Mouse (Mus musculus): ENCODE data around the gene Nf2. TPM values are rescaled to one million over a fixed set of nuclear protein-coding genes. Genes with fewer than 3 reads are reported as not detected.

The Nf2 gene
- total RNA-seq, 2 experiments from 2014 or later = 17.4 to 48.1 TPM

DNA sequence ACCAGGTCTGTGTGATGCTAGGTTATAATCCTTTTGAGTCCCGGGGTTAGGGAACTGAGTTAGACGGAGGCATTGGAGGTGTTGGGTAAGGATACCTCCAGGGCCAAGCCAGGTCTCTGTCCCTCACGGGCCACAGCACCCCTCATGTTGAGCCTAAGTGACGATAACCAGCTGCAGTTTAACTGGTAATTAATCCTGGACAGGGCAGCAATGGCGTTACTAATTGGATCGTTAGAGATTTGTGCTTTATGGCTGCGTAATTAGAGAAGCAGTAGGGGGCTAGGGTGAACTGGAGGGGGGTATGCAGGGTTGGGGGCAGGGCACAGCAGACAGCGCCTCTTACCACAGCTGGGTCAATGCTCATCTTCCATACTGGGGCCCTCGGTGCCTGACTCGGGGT lies 96.5 kb downstream of the Nf2 start:
- ATAC-seq (replicated peaks; ENCODE audit: poor library complexity) = no peak

GRCm38 (mm10) chr11:4750263-4750662 lies 99.1 kb downstream of the Nf2 start:
- ATAC-seq (replicated peaks; ENCODE audit: poor library complexity) = peak; percentile 87

DNA sequence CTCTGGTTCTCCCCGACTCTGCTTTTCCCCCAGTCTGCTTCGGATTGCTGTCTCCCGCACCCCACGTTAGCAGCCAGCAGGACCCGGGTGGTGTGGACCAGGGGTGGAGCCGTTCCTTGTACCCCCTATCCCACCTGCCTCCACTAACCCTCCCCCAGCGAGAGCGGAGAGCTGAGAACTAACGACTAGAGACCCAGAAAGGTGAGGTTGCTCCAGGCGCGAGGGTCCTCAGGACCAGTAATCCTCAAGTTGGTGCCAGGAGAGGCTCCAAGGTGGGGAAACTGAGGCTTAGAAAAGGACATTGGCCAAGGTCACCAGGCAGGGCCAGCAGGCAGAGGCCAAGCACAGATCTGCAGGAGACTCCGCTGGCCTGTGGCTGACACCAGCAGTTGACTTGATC lies 102.1 kb downstream of the Nf2 start:
- ATAC-seq (replicated peaks; ENCODE audit: poor library complexity) = no peak

DNA sequence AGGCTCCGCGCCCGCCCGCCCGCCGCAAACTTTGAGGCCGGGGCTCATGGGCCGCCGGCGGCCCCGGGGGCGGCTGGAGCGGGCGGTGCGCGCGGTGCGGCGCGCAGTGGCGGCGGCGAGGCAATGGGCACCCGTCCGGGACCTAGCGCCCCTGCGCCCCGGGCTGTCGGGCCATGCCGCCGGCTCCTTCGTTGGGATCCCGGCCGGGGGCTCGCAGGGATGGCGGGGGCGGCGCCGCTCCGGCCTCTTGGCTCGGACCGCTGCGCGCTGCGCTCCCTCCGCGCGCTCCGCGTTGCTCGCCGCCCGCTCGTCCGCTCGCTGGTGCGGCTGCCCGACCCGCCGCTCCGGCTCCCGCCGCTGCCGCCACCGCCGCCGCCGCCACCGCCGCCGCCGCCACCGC lies 102.6 kb downstream of the Nf2 start, which contains the start of gene Cabp7:
Cabp7 (minus strand) TSS at position 46 of the 400 bp plus-strand sequence.
- ATAC-seq (replicated peaks; ENCODE audit: poor library complexity) = no peak

- no peak for ATAC-seq (replicated peaks; ENCODE audit: poor library complexity)
Measured at GRCm38 (mm10) chr11:4745969-4746368, 103.4 kb downstream of the Nf2 start.

GRCm38 (mm10) chr11:4744691-4745090 lies 104.6 kb downstream of the Nf2 start:
- no peak for ATAC-seq (replicated peaks; ENCODE audit: poor library complexity)

DNA sequence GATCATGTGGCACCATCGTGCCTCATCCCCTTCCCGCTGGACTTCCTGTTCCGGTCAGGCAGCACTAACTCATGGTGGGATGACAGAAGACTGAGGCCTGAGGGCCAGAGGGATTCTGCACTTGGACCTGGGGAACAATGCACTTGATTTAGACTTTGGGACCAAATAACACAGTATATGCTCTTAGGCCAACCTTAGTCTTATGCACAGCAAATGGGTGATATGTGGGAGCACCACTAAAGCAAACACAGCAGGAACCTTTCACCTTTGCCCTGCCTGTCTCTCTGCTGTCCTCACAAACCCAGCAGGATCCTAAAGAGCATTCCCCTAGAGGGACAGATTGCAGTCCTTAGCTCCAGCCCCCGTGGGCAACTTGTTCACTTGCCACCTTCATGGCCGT lies 108.6 kb downstream of the Nf2 start:
- ATAC-seq (replicated peaks; ENCODE audit: poor library complexity) = no peak

DNA sequence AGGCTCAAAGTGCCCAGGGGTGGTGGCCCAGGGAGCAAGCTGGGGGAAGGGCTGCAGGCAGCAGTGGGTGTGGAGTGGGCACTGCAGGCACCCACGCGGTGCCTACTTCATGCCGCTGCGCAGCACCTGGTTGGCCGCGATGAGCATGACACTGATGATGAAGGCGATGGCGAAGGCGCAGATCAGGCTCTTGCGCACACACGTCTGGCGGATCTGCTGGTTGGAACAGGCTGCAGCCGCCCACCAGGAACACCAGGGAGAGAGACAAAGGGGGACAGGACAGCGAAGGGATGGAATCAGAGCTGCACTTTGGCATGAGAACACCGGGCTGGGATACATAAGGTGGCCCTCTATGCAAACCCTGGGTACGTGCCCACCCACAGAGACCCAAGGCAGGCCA lies 110.6 kb downstream of the Nf2 start:
- ATAC-seq (replicated peaks; ENCODE audit: poor library complexity) = no peak

- no peak for ATAC-seq (replicated peaks; ENCODE audit: poor library complexity)
Measured at GRCm38 (mm10) chr11:4737682-4738081, 111.7 kb downstream of the Nf2 start.

DNA sequence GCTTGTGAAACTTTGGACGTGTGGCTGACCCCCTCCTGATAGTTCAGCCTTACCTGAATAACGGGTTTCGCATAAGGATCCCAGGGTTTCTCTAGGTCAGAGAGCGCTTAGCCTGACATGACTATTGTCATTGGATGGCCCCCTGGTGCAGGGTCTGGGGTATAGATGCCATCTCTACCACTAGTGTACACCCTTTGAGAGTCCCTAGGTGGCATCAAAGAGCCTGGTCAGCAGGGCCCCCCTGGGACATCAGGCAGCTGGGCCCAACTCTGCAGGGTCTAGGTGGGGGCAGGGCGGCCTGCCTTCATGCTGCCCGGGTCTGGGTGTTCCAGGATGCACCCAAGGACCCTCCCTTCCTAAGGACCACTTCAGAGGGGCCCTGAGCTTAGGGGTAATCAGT lies 113.0 kb downstream of the Nf2 start:
- ATAC-seq (replicated peaks; ENCODE audit: poor library complexity) = no peak

- ATAC-seq (replicated peaks; ENCODE audit: poor library complexity) = no peak
Measured at GRCm38 (mm10) chr11:4734179-4734578, 115.2 kb downstream of the Nf2 start.

DNA sequence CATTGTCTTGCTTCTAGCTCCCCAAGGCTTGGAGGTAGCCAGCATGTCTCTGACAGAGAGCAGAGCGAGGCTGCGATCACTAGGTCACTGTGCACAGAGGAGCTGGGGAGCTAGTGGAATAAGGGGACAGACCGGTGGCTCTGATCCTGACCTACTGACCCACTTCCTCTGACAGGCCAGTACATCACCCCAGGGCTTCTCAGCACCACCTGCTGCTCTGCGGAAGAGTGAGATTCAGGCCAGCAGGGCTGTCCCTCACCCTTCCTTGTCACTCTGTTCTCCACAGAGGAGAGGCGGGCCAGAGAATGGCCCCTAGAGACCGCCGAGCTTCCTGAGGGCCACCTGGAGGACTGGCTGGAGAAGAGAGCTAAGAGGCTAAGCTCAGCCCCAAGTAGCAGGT lies 117.6 kb downstream of the Nf2 start:
- ATAC-seq (replicated peaks; ENCODE audit: poor library complexity) = no peak

- ATAC-seq (replicated peaks; ENCODE audit: poor library complexity) = no peak
Measured at GRCm38 (mm10) chr11:4730913-4731312, 118.4 kb downstream of the Nf2 start.

- no peak for ATAC-seq (replicated peaks; ENCODE audit: poor library complexity)
Measured at GRCm38 (mm10) chr11:4730096-4730495, 119.2 kb downstream of the Nf2 start.

- ATAC-seq (replicated peaks; ENCODE audit: poor library complexity) = peak; percentile 83
Measured at GRCm38 (mm10) chr11:4729603-4730002, 119.7 kb downstream of the Nf2 start.

DNA sequence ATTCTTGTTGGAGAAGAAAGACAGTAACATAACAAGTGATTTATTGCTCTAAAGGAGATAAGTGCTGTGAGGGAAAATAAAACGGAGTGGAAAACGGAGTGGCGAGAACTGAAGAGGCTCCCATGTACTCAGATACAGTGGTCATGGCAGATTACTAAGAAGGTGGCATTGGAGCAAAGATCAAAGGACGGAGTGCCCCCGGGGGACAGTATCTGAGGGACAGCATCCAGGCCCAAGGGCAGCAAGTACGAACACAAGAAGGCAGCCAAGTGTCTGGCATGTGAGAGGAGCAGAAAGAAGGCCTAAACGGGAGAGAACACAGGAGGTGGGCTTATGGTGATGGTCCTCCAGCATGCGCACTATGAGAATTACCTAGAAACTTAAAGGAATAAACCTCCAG lies 127.6 kb downstream of the Nf2 start:
- no peak for ATAC-seq (replicated peaks; ENCODE audit: poor library complexity)

- no peak for ATAC-seq (replicated peaks; ENCODE audit: poor library complexity)
Measured at GRCm38 (mm10) chr11:4720900-4721580, 128.3 kb downstream of the Nf2 start.

DNA sequence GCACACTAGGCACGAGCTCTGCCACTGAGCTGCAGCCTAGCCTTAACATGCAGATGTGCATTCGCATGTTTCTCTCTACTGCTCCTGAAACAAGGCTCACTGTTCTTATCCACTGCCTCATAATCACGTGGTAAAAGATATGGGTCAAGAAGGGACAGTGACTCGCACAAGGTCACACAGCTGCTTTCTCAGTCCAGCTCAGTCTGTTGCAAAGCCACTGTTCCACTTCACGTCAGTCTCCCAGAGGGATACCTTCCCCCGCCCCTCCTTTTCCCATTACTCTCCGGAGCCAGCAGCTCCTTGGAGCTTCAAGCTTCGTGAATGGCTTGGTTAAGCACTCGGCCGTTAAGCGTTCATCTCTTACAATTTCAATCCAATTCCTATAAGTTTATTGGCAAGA lies 128.9 kb downstream of the Nf2 start:
- no peak for ATAC-seq (replicated peaks; ENCODE audit: poor library complexity)

DNA sequence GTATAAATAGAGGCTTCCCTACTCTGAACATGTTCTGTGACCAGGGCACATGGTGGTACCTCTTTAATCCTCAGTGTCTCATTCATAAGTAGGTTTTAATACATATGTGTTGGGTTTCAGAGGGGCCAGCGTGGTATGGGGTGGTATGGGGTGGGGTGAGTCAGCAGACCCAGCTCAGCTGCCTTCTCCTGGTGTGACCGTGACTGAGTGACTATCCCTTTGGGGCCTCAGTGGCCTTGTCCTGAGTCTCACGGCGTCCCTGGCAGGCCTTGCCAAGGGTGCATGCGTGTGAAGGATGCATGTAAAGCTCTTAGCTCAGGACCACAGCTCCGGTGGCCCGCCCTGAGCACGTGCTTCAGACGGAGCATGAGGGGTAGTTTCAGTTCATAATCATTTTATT lies 129.4 kb downstream of the Nf2 start:
- ATAC-seq (replicated peaks; ENCODE audit: poor library complexity) = no peak

GRCm38 (mm10) chr11:4718548-4718947 lies 130.8 kb downstream of the Nf2 start:
- no peak for ATAC-seq (replicated peaks; ENCODE audit: poor library complexity)

- ATAC-seq (replicated peaks; ENCODE audit: poor library complexity) = no peak
Measured at GRCm38 (mm10) chr11:4716530-4717236, 132.7 kb downstream of the Nf2 start.
